10 mouse cellular contexts compared by ENCODE assay signal in the genomic region with DNA sequence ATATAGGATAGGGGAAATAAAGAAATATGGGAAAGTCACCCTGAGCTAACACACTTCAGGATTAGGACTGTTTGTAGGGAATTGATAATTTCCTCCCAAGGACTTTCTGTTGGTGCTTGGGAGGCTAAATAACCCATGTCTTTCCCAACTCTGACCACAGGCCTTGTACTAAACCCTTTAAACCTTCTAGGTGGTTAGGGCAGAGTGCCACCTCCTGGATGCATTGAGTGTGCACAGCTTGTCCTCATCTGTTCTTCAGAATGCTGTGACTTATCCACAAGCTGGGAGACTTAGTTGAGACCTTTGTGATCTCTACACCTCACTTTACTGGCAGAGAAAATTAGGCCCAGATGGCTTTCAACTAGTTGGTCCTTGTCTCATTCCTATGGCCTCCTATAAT. TPM values are rescaled to one million over a fixed set of nuclear protein-coding genes. Genes with fewer than 3 reads are reported as not detected.
DNase-seq lines count a peak whose midpoint lies in the region; ATAC-seq and TF ChIP-seq lines count a peak whose summit lies in the region.
"Had no signal": no experiment of that assay in that cellular context is flagged by ENCODE, and none has a peak within 500 bp of the region (broad histone marks: within the 10 kb centered on the region; RNA-seq: fewer than 3 reads in every experiment).

No protein-coding gene starts in this region.

- no peak overlapping the region for H3K4me3 ChIP-seq in heart, adult 2 months
- H3K4me3 ChIP-seq in heart, embryonic 11.5 days (ENCODE audit: low read depth, low read length): no peak overlapping the region
- no peak overlapping the region for H3K4me3 ChIP-seq in embryonic facial prominence, embryonic 11.5 days (ENCODE audit: low read depth, low read length)
- no peak overlapping the region for H3K4me3 ChIP-seq in liver, postnatal 0 days (ENCODE audit: low read depth, low read length)
- H3K4me3 ChIP-seq in forebrain, embryonic 15.5 days: no peak overlapping the region

- H3K4me2 ChIP-seq in heart, embryonic 11.5 days: no peak overlapping the region
- no peak overlapping the region for H3K4me2 ChIP-seq in embryonic facial prominence, embryonic 11.5 days (ENCODE audit: low read depth, low read length)
- no peak overlapping the region for H3K4me2 ChIP-seq in liver, postnatal 0 days (ENCODE audit: low read depth, low read length)
- no peak overlapping the region for H3K4me2 ChIP-seq in forebrain, embryonic 15.5 days (replicated peaks)

- H3K27me3 ChIP-seq in heart, adult 2 months (ENCODE audit: control insufficient read depth, insufficient read depth, low read length): no peaks in the 10 kb centered on the region
- no peaks in the 10 kb centered on the region for H3K27me3 ChIP-seq in heart, embryonic 11.5 days (ENCODE audit: control insufficient read depth, insufficient read depth, low read length)
- no peaks in the 10 kb centered on the region for H3K27me3 ChIP-seq in embryonic facial prominence, embryonic 11.5 days (ENCODE audit: control insufficient read depth, insufficient read depth, low read length)
- H3K27me3 ChIP-seq in liver, postnatal 0 days (ENCODE audit: insufficient read depth, low read length): no peaks in the 10 kb centered on the region
- H3K27me3 ChIP-seq in forebrain, embryonic 15.5 days: no peaks in the 10 kb centered on the region

- no peaks in the 10 kb centered on the region for H3K9me3 ChIP-seq in heart, embryonic 11.5 days (replicated peaks; ENCODE audit: control insufficient read depth, low read length)
- no peaks in the 10 kb centered on the region for H3K9me3 ChIP-seq in embryonic facial prominence, embryonic 11.5 days (replicated peaks; ENCODE audit: control insufficient read depth, low read length)
- no peaks in the 10 kb centered on the region for H3K9me3 ChIP-seq in liver, postnatal 0 days (ENCODE audit: low read length)
- no peaks in the 10 kb centered on the region for H3K9me3 ChIP-seq in forebrain, embryonic 15.5 days

- no peak; the same call in 1 of the 2 replicates for ATAC-seq in heart, embryonic 11.5 days (replicated peaks; ENCODE audit: insufficient number of reproducible peaks, low FRiP score, low TSS enrichment)
- no peak for ATAC-seq in embryonic facial prominence, embryonic 11.5 days (replicated peaks; ENCODE audit: insufficient number of reproducible peaks, low FRiP score, low TSS enrichment, low read depth)
- ATAC-seq in liver, postnatal 0 days: no peak
- no peak; the same call in 1 of the 2 replicates for ATAC-seq in forebrain, embryonic 15.5 days (replicated peaks)

- DNase-seq in heart, adult 2 months: no peak
- DNase-seq in ovary, postnatal 14 days (ENCODE audit: low spot score): peak; percentile 11
- DNase-seq in ovary, adult 18-20 months (ENCODE audit: low spot score): no peak
- DNase-seq in embryonic facial prominence, embryonic 11.5 days (ENCODE audit: low spot score): peak; percentile 49
- peak; percentile 19 for DNase-seq in liver, postnatal 0 days
- no peak for DNase-seq in thymus, postnatal 4 days

- no peak overlapping the region for H3K27ac ChIP-seq in heart, adult 2 months
- H3K27ac ChIP-seq in heart, embryonic 11.5 days (ENCODE audit: low read depth, low read length): no peak overlapping the region
- no peak overlapping the region for H3K27ac ChIP-seq in embryonic facial prominence, embryonic 11.5 days (replicated peaks; ENCODE audit: low read depth, low read length)
- no peak overlapping the region for H3K27ac ChIP-seq in liver, postnatal 0 days (ENCODE audit: low read depth)
- no peak overlapping the region for H3K27ac ChIP-seq in forebrain, embryonic 15.5 days (replicated peaks)

- H3K4me1 ChIP-seq in heart, adult 2 months (ENCODE audit: control insufficient read depth, insufficient read depth, low read length): no peaks in the 10 kb centered on the region
- no peaks in the 10 kb centered on the region for H3K4me1 ChIP-seq in heart, embryonic 11.5 days (ENCODE audit: control insufficient read depth, insufficient read depth, low read length)
- H3K4me1 ChIP-seq in embryonic facial prominence, embryonic 11.5 days (ENCODE audit: control insufficient read depth, insufficient read depth, low read length): no peaks in the 10 kb centered on the region
- no peaks in the 10 kb centered on the region for H3K4me1 ChIP-seq in liver, postnatal 0 days (ENCODE audit: insufficient read depth)
- H3K4me1 ChIP-seq in forebrain, embryonic 15.5 days: no peaks in the 10 kb centered on the region

- TF ChIP-seq POLR2A in heart, adult 2 months (IDR thresholded peaks at IDR 0.05; ENCODE audit: insufficient read depth, low read depth, low read length): no peak

- no peaks in the 10 kb centered on the region for H3K79me2 ChIP-seq in heart, adult 2 months (replicated peaks; ENCODE audit: control insufficient read depth, insufficient read depth, low read length)

- TF ChIP-seq EP300 in heart, adult 2 months (IDR thresholded peaks at IDR 0.05; ENCODE audit: insufficient read depth, low read depth, low read length): no peak
- TF ChIP-seq EP300 in liver, postnatal 0 days (IDR thresholded peaks at IDR 0.05; ENCODE audit: low read depth): no peak

- intact Hi-C loops in heart, adult 2 months (cut with DNase I): loop anchor here (2.0 kb wide), 1 partner anchor 360 kb away; no protein-coding TSS in a partner anchor

- no peak overlapping the region for H3K9ac ChIP-seq in heart, adult 2 months (ENCODE audit: low read depth, low read length)
- H3K9ac ChIP-seq in heart, embryonic 11.5 days (ENCODE audit: low read depth, low read length): no peak overlapping the region
- H3K9ac ChIP-seq in embryonic facial prominence, embryonic 11.5 days (replicated peaks; ENCODE audit: low read length): no peak overlapping the region
- no peak overlapping the region for H3K9ac ChIP-seq in liver, postnatal 0 days (replicated peaks)
- H3K9ac ChIP-seq in forebrain, embryonic 15.5 days (replicated peaks): no peak overlapping the region

- TF ChIP-seq CTCF in heart, adult 2 months (IDR thresholded peaks at IDR 0.05): peak; percentile 64
- peak; percentile 69 for TF ChIP-seq CTCF in liver, postnatal 0 days (IDR thresholded peaks at IDR 0.05; ENCODE audit: low read depth)

- no peaks in the 10 kb centered on the region for H3K36me3 ChIP-seq in heart, adult 2 months (ENCODE audit: control insufficient read depth, insufficient read depth, low read length)
- H3K36me3 ChIP-seq in heart, embryonic 11.5 days (ENCODE audit: control insufficient read depth, insufficient read depth, low read length): no peaks in the 10 kb centered on the region
- no peaks in the 10 kb centered on the region for H3K36me3 ChIP-seq in embryonic facial prominence, embryonic 11.5 days (replicated peaks; ENCODE audit: control insufficient read depth, insufficient read depth, low read depth, low read length)
- H3K36me3 ChIP-seq in liver, postnatal 0 days (replicated peaks; ENCODE audit: insufficient read depth, low read length): no peaks in the 10 kb centered on the region
- no peaks in the 10 kb centered on the region for H3K36me3 ChIP-seq in forebrain, embryonic 15.5 days
- H3K36me3 ChIP-seq: G1E had no signal

RNA-seq across cellular contexts. Expression of a gene that starts 10.5 kb away (rescaled TPM):
- not detected for total RNA-seq in heart, adult 2 months (2021)
- polyA plus RNA-seq in heart, adult 2 months (2012; rRNA removed): not detected in 2 replicates
- not detected in 2 replicates for polyA plus RNA-seq in heart, embryonic 11.5 days (2014; fragmentation: Nextera tagmentation; extraction: Ambion mirVana)
- polyA plus RNA-seq in embryonic facial prominence, embryonic 11.5 days (2014; fragmentation: Nextera tagmentation; extraction: Ambion mirVana): not detected in 2 replicates
- polyA plus RNA-seq in liver, postnatal 0 days (2015; fragmentation: Nextera tagmentation; extraction: Ambion mirVana): not detected in 2 replicates
- not detected in 2 replicates for polyA plus RNA-seq in forebrain, embryonic 15.5 days (2015; fragmentation: Nextera tagmentation; extraction: Ambion mirVana)
- total RNA-seq: G1E had no signal
- polyA plus RNA-seq: G1E; heart, embryonic 14.5 days had no signal

RNA-seq across cellular contexts. Expression of a gene that starts 23.5 kb away (rescaled TPM):
- total RNA-seq in heart, adult 2 months (2021): not detected
- polyA plus RNA-seq in heart, adult 2 months (2012; rRNA removed): not detected in 2 replicates
- polyA plus RNA-seq in heart, embryonic 11.5 days (2014; fragmentation: Nextera tagmentation; extraction: Ambion mirVana): not detected in 2 replicates
- polyA plus RNA-seq in embryonic facial prominence, embryonic 11.5 days (2014; fragmentation: Nextera tagmentation; extraction: Ambion mirVana): not detected in 2 replicates
- not detected in 2 replicates for polyA plus RNA-seq in liver, postnatal 0 days (2015; fragmentation: Nextera tagmentation; extraction: Ambion mirVana)
- polyA plus RNA-seq in forebrain, embryonic 15.5 days (2015; fragmentation: Nextera tagmentation; extraction: Ambion mirVana): not detected in 2 replicates
- total RNA-seq: G1E had no signal
- polyA plus RNA-seq: G1E; heart, embryonic 14.5 days had no signal

RNA-seq across cellular contexts. Expression of a gene that starts 25.1 kb away (rescaled TPM):
- not detected for total RNA-seq in heart, adult 2 months (2021)
- 0.66 TPM in 1 of 2 replicates, not detected in the other for polyA plus RNA-seq in heart, adult 2 months (2012; rRNA removed)
- 0.48 and 0.74 TPM in 2 replicates for polyA plus RNA-seq in heart, embryonic 11.5 days (2014; fragmentation: Nextera tagmentation; extraction: Ambion mirVana)
- 0.36 TPM in 1 of 2 replicates, not detected in the other for polyA plus RNA-seq in embryonic facial prominence, embryonic 11.5 days (2014; fragmentation: Nextera tagmentation; extraction: Ambion mirVana)
- 0.14 TPM in 1 of 2 replicates, not detected in the other for polyA plus RNA-seq in liver, postnatal 0 days (2015; fragmentation: Nextera tagmentation; extraction: Ambion mirVana)
- polyA plus RNA-seq in forebrain, embryonic 15.5 days (2015; fragmentation: Nextera tagmentation; extraction: Ambion mirVana): not detected in 2 replicates
- total RNA-seq: G1E had no signal
- polyA plus RNA-seq: G1E; heart, embryonic 14.5 days had no signal

RNA-seq across cellular contexts. Expression of a gene that starts 52.3 kb away (rescaled TPM):
- not detected for total RNA-seq in heart, adult 2 months (2021)
- not detected in 2 replicates for polyA plus RNA-seq in heart, adult 2 months (2012; rRNA removed)
- polyA plus RNA-seq in heart, embryonic 11.5 days (2014; fragmentation: Nextera tagmentation; extraction: Ambion mirVana): not detected in 2 replicates
- polyA plus RNA-seq in embryonic facial prominence, embryonic 11.5 days (2014; fragmentation: Nextera tagmentation; extraction: Ambion mirVana): not detected in 2 replicates
- not detected in 2 replicates for polyA plus RNA-seq in liver, postnatal 0 days (2015; fragmentation: Nextera tagmentation; extraction: Ambion mirVana)
- polyA plus RNA-seq in forebrain, embryonic 15.5 days (2015; fragmentation: Nextera tagmentation; extraction: Ambion mirVana): not detected in 2 replicates
- polyA plus RNA-seq: G1E; heart, embryonic 14.5 days had no signal

Comparison
In these comparisons a context has a peak if more than half of its experiments do, and no peak if none do; other contexts are left out.
1. DNase-seq: peak in ovary, postnatal 14 days (single experiment), embryonic facial prominence, embryonic 11.5 days (single experiment) and liver, postnatal 0 days (single experiment); none in heart, adult 2 months (0 of 2), ovary, adult 18-20 months (single experiment) and thymus, postnatal 4 days (single experiment).